Mouse (Mus musculus) liver, embryonic 14.5 days (tissue): ENCODE results near the gene Higd2a. TPM values are rescaled to one million over a fixed set of nuclear protein-coding genes. Genes with fewer than 3 reads are reported as not detected.

Experiments
- ATAC-seq: fragments of 200-750 bp; cut with Nextera tagmentation; 2 replicates; pipeline ENCODE4 v1.8.0; 2017; ENCODE audit warnings: moderate number of reproducible peaks, mild to moderate bottlenecking, moderate library complexity; ENCODE audit not compliant: insufficient read depth
- DNase-seq, 3 experiments: peaks; one replicate each; pipeline ENCODE4 v3.0.0-alpha.2; 2012 to 2013; ENCODE audit warnings: low read depth in 3 of 3, low spot score in 3 of 3
- H3K27ac ChIP-seq: fragments of 300-500 bp; sonication (generic); 2 replicates; pipeline ENCODE4 v1.5.1; 2014; ENCODE audit warnings: moderate library complexity, mild to moderate bottlenecking, control low read depth, inconsistent platforms
- H3K27me3 ChIP-seq: fragments of 300-500 bp; sonication (generic); 2 replicates; pipeline ENCODE4 v1.6.1; 2014; ENCODE audit warnings: mild to moderate bottlenecking, low read length, moderate library complexity; ENCODE audit not compliant: control insufficient read depth, insufficient read depth
- H3K36me3 ChIP-seq: fragments of 300-500 bp; sonication (generic); replicated peaks from 2 replicates; pipeline ENCODE4 v1.6.1; 2014; ENCODE audit warnings: low read depth; ENCODE audit not compliant: control insufficient read depth, insufficient read depth
- H3K4me1 ChIP-seq, 2 experiments: fragments of 200-500 bp in 1 of 2; fragments of 300-500 bp in 1 of 2; sonication (generic) in 1 of 2; replicated peaks; 2 replicates each; pipeline ENCODE4 v1.6.1; 2012 to 2014; ENCODE audit warnings: antibody characterized with exemption in 1 of 2, inconsistent platforms in 1 of 2, low read length in 1 of 2; ENCODE audit not compliant: control insufficient read depth in 2 of 2, insufficient read depth in 2 of 2
- H3K4me2 ChIP-seq: fragments of 300-500 bp; sonication (generic); 2 replicates; pipeline ENCODE4 v1.6.1; 2014; ENCODE audit warnings: low read depth, mild to moderate bottlenecking, control low read depth, moderate library complexity
- H3K4me3 ChIP-seq, 2 experiments: fragments of 200-500 bp in 1 of 2; fragments of 300-500 bp in 1 of 2; sonication (generic) in 1 of 2; 2 replicates each; pipeline ENCODE4 v1.5.1; 2012 to 2014; ENCODE audit warnings: low read depth in 2 of 2, low read length in 2 of 2, mild to moderate bottlenecking in 2 of 2, control low read depth in 1 of 2, inconsistent platforms in 1 of 2, moderate library complexity in 1 of 2; ENCODE audit not compliant: insufficient read depth in 1 of 2
- H3K9ac ChIP-seq: fragments of 300-500 bp; sonication (generic); replicated peaks from 2 replicates; pipeline ENCODE4 v1.6.1; 2014; ENCODE audit warnings: mild to moderate bottlenecking, control low read depth, moderate library complexity
- H3K9me3 ChIP-seq: fragments of 300-500 bp; sonication (generic); 2 replicates; pipeline ENCODE4 v1.6.1; 2016; ENCODE audit warnings: low read length, mixed read lengths; ENCODE audit not compliant: control insufficient read depth
- CTCF ChIP-seq: IDR thresholded peaks from 2 replicates; pipeline ENCODE4 v1.5.1; 2016; ENCODE audit warnings: antibody characterized with exemption, low read depth, control low read depth
- EP300 ChIP-seq: IDR thresholded peaks from 2 replicates; pipeline ENCODE4 v1.6.1; 2016; ENCODE audit warnings: antibody characterized with exemption, low read depth
- WGBS: fragments of 180-500 bp; shearing (Covaris S2); extraction: QIAGEN DNeasy Blood & Tissue Kit; methylation state at CpG from one replicate; pipeline ENCODE4 v1.1.7; 2014; ENCODE audit not compliant: insufficient replicate concordance; 5-methylcytosine and 5-hydroxymethylcytosine counted together
- microRNA-seq: library from miRNA; unstranded; fragments of <30 nt; microRNA quantifications from one replicate; pipeline ENCODE4, GENCODE M21; 2016
- polyA plus RNA-seq, 2 experiments: library from polyadenylated mRNA; depleted of rRNA in 1 of 2; stranded (reverse) in 1 of 2; unstranded in 1 of 2; fragments of >200 nt; fragmentation: Nextera tagmentation in 1 of 2; extraction: Ambion mirVana in 1 of 2; gene quantifications; 2 replicates each; pipeline versions ENCODE4 v1.2.1 to v1.2.3; 2012 to 2014

Higd2a gene
- polyA plus RNA-seq, 2 experiments, result 57.7 to 113 TPM

GRCm38 (mm10) chr13:54632731-54633277 is 42.8 kb downstream of the Higd2a start:
- H3K9ac ChIP-seq, result no peak overlapping the region
- H3K9me3 ChIP-seq, result no peaks in the 10 kb centered on the region
- no peak overlapping the region for H3K27ac ChIP-seq
- H3K27me3 ChIP-seq, result no peaks in the 10 kb centered on the region
- DNase-seq, result no peak
- H3K4me1 ChIP-seq, result no peaks in the 10 kb centered on the region
- ATAC-seq, result no peak
- no peak overlapping the region for H3K4me3 ChIP-seq
- WGBS, result 75% methylated on average over 3 of the region's 3 CpGs
- no peak overlapping the region for H3K4me2 ChIP-seq
- no peaks in the 10 kb centered on the region; the same call in none of the 2 replicates for H3K36me3 ChIP-seq
- TF ChIP-seq EP300, result no peak
- no peak for TF ChIP-seq CTCF

GRCm38 (mm10) chr13:54635011-54635410 is 45.0 kb downstream of the Higd2a start:
- Histone ChIP-seq H3K4me2 (no peak overlapping the region), H3K4me3 (no peak overlapping the region), H3K27ac (no peak overlapping the region), H3K27me3 (no peaks in the 10 kb centered on the region), H3K36me3 (peaks cover 8% of the 10 kb centered on the region), H3K9me3 (no peaks in the 10 kb centered on the region), H3K9ac (no peak overlapping the region), H3K4me1 (no peaks in the 10 kb centered on the region)
- 78% methylated on average over 3 of the region's 3 CpGs for WGBS
- ATAC-seq (no peak), DNase-seq (no peak)
- TF ChIP-seq EP300, result no peak
- TF ChIP-seq CTCF, result no peak

Small RNA genes within 50 kb of the gene (microRNA-seq; reads per million reads assigned to microRNA genes)
- not detected for gene Gm24195

Other genes with a start within 250 kb of the Higd2a start
- gene Cplx2, start 218.9 kb upstream of the Higd2a start, polyA plus RNA-seq (2012; rRNA removed), result 0.39 and 0.49 TPM in 2 replicates
- gene Cplx2, start 218.9 kb upstream of the Higd2a start, polyA plus RNA-seq (2014; fragmentation: Nextera tagmentation; extraction: Ambion mirVana), result 0.24 and 0.28 TPM in 2 replicates
- 15.7 and 21.3 TPM in 2 replicates for gene Thoc3, start 121.4 kb upstream of the Higd2a start, polyA plus RNA-seq (2012; rRNA removed)
- gene Thoc3, start 121.4 kb upstream of the Higd2a start, polyA plus RNA-seq (2014; fragmentation: Nextera tagmentation; extraction: Ambion mirVana), result 46.6 and 48.4 TPM in 2 replicates
- 2.5 and 2.8 TPM in 2 replicates for gene Simc1, start 86.4 kb upstream of the Higd2a start, polyA plus RNA-seq (2012; rRNA removed)
- 1.5 and 2.0 TPM in 2 replicates for gene Simc1, start 86.4 kb upstream of the Higd2a start, polyA plus RNA-seq (2014; fragmentation: Nextera tagmentation; extraction: Ambion mirVana)
- 22.2 TPM in 2 replicates for gene 4833439L19Rik, start 24.8 kb upstream of the Higd2a start, polyA plus RNA-seq (2012; rRNA removed)
- 36.1 and 45.1 TPM in 2 replicates for gene 4833439L19Rik, start 24.8 kb upstream of the Higd2a start, polyA plus RNA-seq (2014; fragmentation: Nextera tagmentation; extraction: Ambion mirVana)
- gene Arl10, start 15.2 kb upstream of the Higd2a start, polyA plus RNA-seq (2012; rRNA removed), result 5.6 and 6.8 TPM in 2 replicates
- gene Arl10, start 15.2 kb upstream of the Higd2a start, polyA plus RNA-seq (2014; fragmentation: Nextera tagmentation; extraction: Ambion mirVana), result 4.2 and 4.9 TPM in 2 replicates
- 16.6 and 26.3 TPM in 2 replicates for gene Nop16, start 117 bp upstream of the Higd2a start, polyA plus RNA-seq (2012; rRNA removed)
- gene Nop16, start 117 bp upstream of the Higd2a start, polyA plus RNA-seq (2014; fragmentation: Nextera tagmentation; extraction: Ambion mirVana), result 20.6 and 25.9 TPM in 2 replicates
- gene Cltb, start 21.1 kb downstream of the Higd2a start, polyA plus RNA-seq (2012; rRNA removed), result 11.1 and 15.2 TPM in 2 replicates
- 30.6 and 33.3 TPM in 2 replicates for gene Cltb, start 21.1 kb downstream of the Higd2a start, polyA plus RNA-seq (2014; fragmentation: Nextera tagmentation; extraction: Ambion mirVana)
- 9.5 and 11.0 TPM in 2 replicates for gene Faf2, start 31.6 kb downstream of the Higd2a start, polyA plus RNA-seq (2012; rRNA removed)
- 31.2 and 36.9 TPM in 2 replicates for gene Faf2, start 31.6 kb downstream of the Higd2a start, polyA plus RNA-seq (2014; fragmentation: Nextera tagmentation; extraction: Ambion mirVana)
- gene Rnf44, start 103.7 kb downstream of the Higd2a start, polyA plus RNA-seq (2012; rRNA removed), result 26.5 and 31.7 TPM in 2 replicates
- 25.3 and 33.1 TPM in 2 replicates for gene Rnf44, start 103.7 kb downstream of the Higd2a start, polyA plus RNA-seq (2014; fragmentation: Nextera tagmentation; extraction: Ambion mirVana)
- 6.6 and 7.6 TPM in 2 replicates for gene Cdhr2, start 111.3 kb downstream of the Higd2a start, polyA plus RNA-seq (2012; rRNA removed)
- gene Cdhr2, start 111.3 kb downstream of the Higd2a start, polyA plus RNA-seq (2014; fragmentation: Nextera tagmentation; extraction: Ambion mirVana), result 8.6 and 8.9 TPM in 2 replicates
- gene Gprin1, start 159.7 kb downstream of the Higd2a start, polyA plus RNA-seq (2012; rRNA removed), result 0.01 and 0.05 TPM in 2 replicates
- gene Gprin1, start 159.7 kb downstream of the Higd2a start, polyA plus RNA-seq (2014; fragmentation: Nextera tagmentation; extraction: Ambion mirVana), result 0.03 TPM in 1 of 2 replicates, not detected in the other
- 0.02 and 0.06 TPM in 2 replicates for gene Sncb, start 176.4 kb downstream of the Higd2a start, polyA plus RNA-seq (2012; rRNA removed)
- not detected in 2 replicates for gene Sncb, start 176.4 kb downstream of the Higd2a start, polyA plus RNA-seq (2014; fragmentation: Nextera tagmentation; extraction: Ambion mirVana)
- gene Eif4e1b, start 193.8 kb downstream of the Higd2a start, polyA plus RNA-seq (2012; rRNA removed), result not detected in 2 replicates
- not detected in 2 replicates for gene Eif4e1b, start 193.8 kb downstream of the Higd2a start, polyA plus RNA-seq (2014; fragmentation: Nextera tagmentation; extraction: Ambion mirVana)
- gene Tspan17, start 199.2 kb downstream of the Higd2a start, polyA plus RNA-seq (2012; rRNA removed), result 0.28 and 0.47 TPM in 2 replicates
- 0.58 and 0.99 TPM in 2 replicates for gene Tspan17, start 199.2 kb downstream of the Higd2a start, polyA plus RNA-seq (2014; fragmentation: Nextera tagmentation; extraction: Ambion mirVana)